Mouse (Mus musculus): ENCODE results near the gene Akr1d1. TPM values are rescaled to one million over a fixed set of nuclear protein-coding genes. Genes with fewer than 3 reads are reported as not detected.

Gene Akr1d1
- polyA plus RNA-seq, 1 experiment from 2014 or later: not detected

- 89% methylated on average over 3 of the region's 3 CpGs for WGBS
- H3K27me3 ChIP-seq (ENCODE audit: control insufficient read depth, insufficient read depth, low read length): no peaks in the 10 kb centered on the region
- H3K36me3 ChIP-seq (ENCODE audit: control insufficient read depth, insufficient read depth, low read length): no peaks in the 10 kb centered on the region
- DNase-seq (ENCODE audit: low spot score) (no peak), ATAC-seq (replicated peaks; ENCODE audit: low FRiP score) (no peak)
- H3K9ac ChIP-seq (ENCODE audit: low read length): no peak overlapping the region
- no peak overlapping the region for H3K4me2 ChIP-seq (ENCODE audit: low read depth, low read length, severe bottlenecking)
- no peak overlapping the region for H3K27ac ChIP-seq (ENCODE audit: low read depth, low read length)
- no peaks in the 10 kb centered on the region for H3K4me1 ChIP-seq (replicated peaks; ENCODE audit: control insufficient read depth, insufficient read depth, low read length)
- H3K4me3 ChIP-seq (ENCODE audit: low read depth, low read length): no peak overlapping the region
- H3K9me3 ChIP-seq (ENCODE audit: control insufficient read depth, low read length): no peaks in the 10 kb centered on the region
Observed at GRCm38 (mm10) chr6:37506909-37507515, 23.0 kb upstream of the Akr1d1 start.

- Histone ChIP-seq H3K4me2 (ENCODE audit: low read depth, low read length, severe bottlenecking) (no peak overlapping the region), H3K9ac (ENCODE audit: low read length) (no peak overlapping the region), H3K36me3 (ENCODE audit: control insufficient read depth, insufficient read depth, low read length) (no peaks in the 10 kb centered on the region), H3K4me3 (ENCODE audit: low read depth, low read length) (no peak overlapping the region), H3K27me3 (ENCODE audit: control insufficient read depth, insufficient read depth, low read length) (no peaks in the 10 kb centered on the region), H3K27ac (ENCODE audit: low read depth, low read length) (no peak overlapping the region), H3K4me1 (replicated peaks; ENCODE audit: control insufficient read depth, insufficient read depth, low read length) (no peaks in the 10 kb centered on the region), H3K9me3 (ENCODE audit: control insufficient read depth, low read length) (no peaks in the 10 kb centered on the region)
- no peak for ATAC-seq (replicated peaks; ENCODE audit: low FRiP score)
- no peak for DNase-seq (ENCODE audit: low spot score)
Observed at GRCm38 (mm10) chr6:37510786-37511185, 19.2 kb upstream of the Akr1d1 start.

GRCm38 (mm10) chr6:37520631-37521375 lies 9.2 kb upstream of the Akr1d1 start:
- Histone ChIP-seq H3K9me3 (ENCODE audit: control insufficient read depth, low read length) (no peaks in the 10 kb centered on the region), H3K4me2 (ENCODE audit: low read depth, low read length, severe bottlenecking) (no peak overlapping the region), H3K4me1 (replicated peaks; ENCODE audit: control insufficient read depth, insufficient read depth, low read length) (no peaks in the 10 kb centered on the region), H3K9ac (ENCODE audit: low read length) (no peak overlapping the region), H3K4me3 (ENCODE audit: low read depth, low read length) (no peak overlapping the region), H3K36me3 (ENCODE audit: control insufficient read depth, insufficient read depth, low read length) (no peaks in the 10 kb centered on the region), H3K27ac (ENCODE audit: low read depth, low read length) (no peak overlapping the region), H3K27me3 (ENCODE audit: control insufficient read depth, insufficient read depth, low read length) (no peaks in the 10 kb centered on the region)
- DNase-seq (ENCODE audit: low spot score) (no peak), ATAC-seq (replicated peaks; ENCODE audit: low FRiP score) (no peak)
- WGBS: 87% methylated on average over 13 of the region's 13 CpGs

- Histone ChIP-seq H3K4me2 (ENCODE audit: low read depth, low read length, severe bottlenecking) (no peak overlapping the region), H3K36me3 (ENCODE audit: control insufficient read depth, insufficient read depth, low read length) (no peaks in the 10 kb centered on the region), H3K9ac (ENCODE audit: low read length) (no peak overlapping the region), H3K9me3 (ENCODE audit: control insufficient read depth, low read length) (no peaks in the 10 kb centered on the region), H3K27ac (ENCODE audit: low read depth, low read length) (no peak overlapping the region), H3K27me3 (ENCODE audit: control insufficient read depth, insufficient read depth, low read length) (no peaks in the 10 kb centered on the region), H3K4me3 (ENCODE audit: low read depth, low read length) (no peak overlapping the region), H3K4me1 (replicated peaks; ENCODE audit: control insufficient read depth, insufficient read depth, low read length) (no peaks in the 10 kb centered on the region)
- 91% methylated on average over 3 of the region's 3 CpGs for WGBS
- DNase-seq (ENCODE audit: low spot score): no peak
- no peak for ATAC-seq (replicated peaks; ENCODE audit: low FRiP score)
Observed at GRCm38 (mm10) chr6:37532036-37532435, 2.1 kb downstream of the Akr1d1 start.

GRCm38 (mm10) chr6:37536831-37537230 lies 6.9 kb downstream of the Akr1d1 start:
- H3K9me3 ChIP-seq (ENCODE audit: control insufficient read depth, low read length): no peaks in the 10 kb centered on the region
- H3K4me2 ChIP-seq (ENCODE audit: low read depth, low read length, severe bottlenecking): no peak overlapping the region
- H3K27ac ChIP-seq (ENCODE audit: low read depth, low read length): no peak overlapping the region
- no peak for ATAC-seq (replicated peaks; ENCODE audit: low FRiP score)
- 88% methylated on average over 3 of the region's 3 CpGs for WGBS
- no peaks in the 10 kb centered on the region for H3K27me3 ChIP-seq (ENCODE audit: control insufficient read depth, insufficient read depth, low read length)
- H3K36me3 ChIP-seq (ENCODE audit: control insufficient read depth, insufficient read depth, low read length): no peaks in the 10 kb centered on the region
- H3K9ac ChIP-seq (ENCODE audit: low read length): no peak overlapping the region
- no peak overlapping the region for H3K4me3 ChIP-seq (ENCODE audit: low read depth, low read length)
- no peak for DNase-seq (ENCODE audit: low spot score)
- H3K4me1 ChIP-seq (replicated peaks; ENCODE audit: control insufficient read depth, insufficient read depth, low read length): no peaks in the 10 kb centered on the region

GRCm38 (mm10) chr6:37537801-37538200 lies 7.8 kb downstream of the Akr1d1 start:
- no peaks in the 10 kb centered on the region for H3K9me3 ChIP-seq (ENCODE audit: control insufficient read depth, low read length)
- H3K27me3 ChIP-seq (ENCODE audit: control insufficient read depth, insufficient read depth, low read length): no peaks in the 10 kb centered on the region
- H3K36me3 ChIP-seq (ENCODE audit: control insufficient read depth, insufficient read depth, low read length): no peaks in the 10 kb centered on the region
- 90% methylated on average over 3 of the region's 3 CpGs for WGBS
- H3K27ac ChIP-seq (ENCODE audit: low read depth, low read length): no peak overlapping the region
- ATAC-seq (replicated peaks; ENCODE audit: low FRiP score): no peak
- no peaks in the 10 kb centered on the region for H3K4me1 ChIP-seq (replicated peaks; ENCODE audit: control insufficient read depth, insufficient read depth, low read length)
- no peak overlapping the region for H3K4me3 ChIP-seq (ENCODE audit: low read depth, low read length)
- no peak overlapping the region for H3K9ac ChIP-seq (ENCODE audit: low read length)
- no peak overlapping the region for H3K4me2 ChIP-seq (ENCODE audit: low read depth, low read length, severe bottlenecking)
- DNase-seq (ENCODE audit: low spot score): no peak

- no peaks in the 10 kb centered on the region for H3K4me1 ChIP-seq (replicated peaks; ENCODE audit: control insufficient read depth, insufficient read depth, low read length)
- no peaks in the 10 kb centered on the region for H3K27me3 ChIP-seq (ENCODE audit: control insufficient read depth, insufficient read depth, low read length)
- ATAC-seq (replicated peaks; ENCODE audit: low FRiP score) (no peak), DNase-seq (ENCODE audit: low spot score) (no peak)
- 83% methylated on average over 5 of the region's 5 CpGs for WGBS
- H3K4me2 ChIP-seq (ENCODE audit: low read depth, low read length, severe bottlenecking): no peak overlapping the region
- no peak overlapping the region for H3K9ac ChIP-seq (ENCODE audit: low read length)
- H3K4me3 ChIP-seq (ENCODE audit: low read depth, low read length): no peak overlapping the region
- H3K36me3 ChIP-seq (ENCODE audit: control insufficient read depth, insufficient read depth, low read length): no peaks in the 10 kb centered on the region
- no peaks in the 10 kb centered on the region for H3K9me3 ChIP-seq (ENCODE audit: control insufficient read depth, low read length)
- no peak overlapping the region for H3K27ac ChIP-seq (ENCODE audit: low read depth, low read length)
Observed at GRCm38 (mm10) chr6:37538792-37539191, 8.8 kb downstream of the Akr1d1 start.

- no peaks in the 10 kb centered on the region for H3K36me3 ChIP-seq (ENCODE audit: control insufficient read depth, insufficient read depth, low read length)
- no peak overlapping the region for H3K27ac ChIP-seq (ENCODE audit: low read depth, low read length)
- no peak overlapping the region for H3K9ac ChIP-seq (ENCODE audit: low read length)
- H3K4me2 ChIP-seq (ENCODE audit: low read depth, low read length, severe bottlenecking): no peak overlapping the region
- ATAC-seq (replicated peaks; ENCODE audit: low FRiP score) (no peak), DNase-seq (ENCODE audit: low spot score) (no peak)
- WGBS: 89% methylated on average over 9 of the region's 9 CpGs
- H3K9me3 ChIP-seq (ENCODE audit: control insufficient read depth, low read length): no peaks in the 10 kb centered on the region
- H3K27me3 ChIP-seq (ENCODE audit: control insufficient read depth, insufficient read depth, low read length): no peaks in the 10 kb centered on the region
- no peaks in the 10 kb centered on the region for H3K4me1 ChIP-seq (replicated peaks; ENCODE audit: control insufficient read depth, insufficient read depth, low read length)
- H3K4me3 ChIP-seq (ENCODE audit: low read depth, low read length): no peak overlapping the region
Observed at GRCm38 (mm10) chr6:37539403-37539802, 9.4 kb downstream of the Akr1d1 start.

- no peak overlapping the region for H3K4me2 ChIP-seq (ENCODE audit: low read depth, low read length, severe bottlenecking)
- H3K4me3 ChIP-seq (ENCODE audit: low read depth, low read length): no peak overlapping the region
- H3K9ac ChIP-seq (ENCODE audit: low read length): no peak overlapping the region
- DNase-seq (ENCODE audit: low spot score) (no peak), ATAC-seq (replicated peaks; ENCODE audit: low FRiP score) (no peak)
- no peaks in the 10 kb centered on the region for H3K27me3 ChIP-seq (ENCODE audit: control insufficient read depth, insufficient read depth, low read length)
- WGBS: 80% methylated on average over 3 of the region's 3 CpGs
- H3K9me3 ChIP-seq (ENCODE audit: control insufficient read depth, low read length): no peaks in the 10 kb centered on the region
- no peaks in the 10 kb centered on the region for H3K36me3 ChIP-seq (ENCODE audit: control insufficient read depth, insufficient read depth, low read length)
- H3K27ac ChIP-seq (ENCODE audit: low read depth, low read length): no peak overlapping the region
- no peaks in the 10 kb centered on the region for H3K4me1 ChIP-seq (replicated peaks; ENCODE audit: control insufficient read depth, insufficient read depth, low read length)
Observed at GRCm38 (mm10) chr6:37540113-37540512, 10.1 kb downstream of the Akr1d1 start.
